Mouse (Mus musculus) activated CD4-positive, CD25-positive, alpha-beta regulatory T cell (primary cell): ENCODE measurements around the gene Dtymk. TPM values are rescaled to one million over a fixed set of nuclear protein-coding genes. Genes with fewer than 3 reads are reported as not detected.

Source experiments
- polyA plus RNA-seq, 2 experiments: library from polyadenylated mRNA; unstranded; fragments of 100-300 nt; shearing (Covaris generic); gene quantifications; one replicate each; pipeline ENCODE4 v1.2.1; 2017

Dtymk gene
- polyA plus RNA-seq, result 100 to 1,000 TPM; 116 to 166 TPM

DNA sequence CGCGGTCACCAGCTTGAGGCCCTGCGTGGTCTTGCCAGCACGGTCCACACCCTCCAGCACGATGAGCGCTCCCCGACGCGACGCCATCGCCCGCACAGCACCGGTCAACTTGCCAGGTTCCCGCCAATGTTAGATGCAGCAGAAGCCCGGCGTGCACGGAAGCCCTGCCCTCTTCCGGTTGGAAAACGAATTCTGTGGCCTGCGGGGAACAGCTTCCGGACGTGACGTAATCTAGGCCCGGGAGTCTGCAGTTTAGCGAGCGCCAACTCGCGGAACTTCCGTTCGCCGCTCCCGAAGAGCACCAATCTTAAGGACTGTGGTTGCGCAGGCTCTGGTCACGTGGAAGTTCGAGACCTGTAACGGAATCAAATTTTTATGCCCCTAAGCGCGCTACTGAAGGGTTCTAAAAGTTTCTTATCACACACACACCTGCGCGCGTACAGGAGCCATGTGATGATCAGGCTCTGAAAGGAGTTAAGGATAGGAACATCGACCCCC is at the start of gene Dtymk:
Gene Dtymk (minus strand): TSS at position 194 of the 498 bp plus-strand sequence.

DNA sequence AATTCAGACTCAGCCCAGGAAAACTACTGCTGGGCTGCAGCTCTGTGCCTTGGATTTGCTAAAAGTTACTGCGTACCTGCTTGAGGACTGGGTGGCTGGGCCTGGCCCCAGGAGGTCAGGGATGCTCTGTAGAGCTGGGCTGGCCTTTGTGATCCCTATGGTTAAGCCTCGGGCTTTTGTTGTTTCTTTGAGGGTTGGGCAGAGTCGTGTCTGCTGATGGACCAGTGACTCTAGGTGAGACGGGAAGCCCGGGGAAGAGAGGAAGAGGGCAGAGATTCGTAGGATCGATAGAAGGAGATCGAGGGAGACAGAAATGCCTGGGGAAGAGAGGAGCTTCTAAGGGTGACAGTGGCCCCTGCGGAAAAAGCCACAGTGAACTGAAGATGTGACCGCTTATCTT is 22.9 kb upstream of the Dtymk start, which contains the start of gene D2hgdh:
Gene D2hgdh (plus strand): TSS at position 301 of the 400 bp plus-strand sequence.

DNA sequence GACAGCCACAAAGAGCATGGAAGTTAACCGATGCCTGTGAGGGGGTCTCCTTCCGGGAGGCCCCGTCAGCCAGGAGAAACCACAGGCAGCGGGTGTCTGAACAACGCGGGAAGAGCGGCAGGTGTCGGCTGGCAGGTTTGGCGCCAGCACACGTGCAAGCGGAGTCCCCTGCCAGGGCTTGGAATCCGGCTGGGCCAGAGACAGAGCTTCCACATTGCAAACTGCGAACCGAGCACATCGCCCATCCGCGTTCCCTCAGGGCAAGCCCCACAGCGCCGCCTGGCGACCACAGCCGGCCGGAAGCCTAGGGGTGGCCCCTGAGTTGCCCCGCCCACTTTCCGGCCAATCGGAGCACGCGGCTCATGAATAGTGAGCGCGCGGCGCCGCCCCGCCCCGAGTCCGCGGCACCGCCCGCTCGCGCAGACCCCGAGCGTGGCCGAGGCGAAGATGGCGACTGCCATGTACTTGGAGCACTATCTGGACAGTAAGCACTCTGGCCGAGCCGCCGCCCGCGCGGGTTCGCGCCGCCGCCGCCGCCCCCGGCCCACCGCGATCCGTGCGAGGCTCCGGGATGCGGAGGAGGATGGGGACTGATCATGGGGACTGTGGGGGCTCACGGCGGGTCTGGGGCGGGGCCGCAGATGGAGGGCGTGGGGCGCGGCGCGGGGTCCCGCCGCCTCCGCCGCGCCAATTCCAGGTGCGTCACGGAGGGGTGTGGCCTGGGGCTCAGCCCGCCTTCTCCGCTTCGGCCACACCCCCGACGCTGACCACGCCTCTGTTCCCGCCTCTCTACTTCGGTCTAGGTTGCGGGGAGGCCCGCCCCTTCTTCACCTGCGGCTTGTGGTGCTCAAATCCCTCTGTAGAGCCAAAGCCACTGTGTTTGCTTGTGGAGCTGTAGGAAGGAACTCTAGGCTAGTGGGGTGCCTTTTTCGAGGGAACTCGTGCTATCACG is 2.1 kb upstream of the Dtymk start, which contains the start of gene Ing5:
Gene Ing5 (plus strand): TSS at position 410 of the 952 bp plus-strand sequence.

DNA sequence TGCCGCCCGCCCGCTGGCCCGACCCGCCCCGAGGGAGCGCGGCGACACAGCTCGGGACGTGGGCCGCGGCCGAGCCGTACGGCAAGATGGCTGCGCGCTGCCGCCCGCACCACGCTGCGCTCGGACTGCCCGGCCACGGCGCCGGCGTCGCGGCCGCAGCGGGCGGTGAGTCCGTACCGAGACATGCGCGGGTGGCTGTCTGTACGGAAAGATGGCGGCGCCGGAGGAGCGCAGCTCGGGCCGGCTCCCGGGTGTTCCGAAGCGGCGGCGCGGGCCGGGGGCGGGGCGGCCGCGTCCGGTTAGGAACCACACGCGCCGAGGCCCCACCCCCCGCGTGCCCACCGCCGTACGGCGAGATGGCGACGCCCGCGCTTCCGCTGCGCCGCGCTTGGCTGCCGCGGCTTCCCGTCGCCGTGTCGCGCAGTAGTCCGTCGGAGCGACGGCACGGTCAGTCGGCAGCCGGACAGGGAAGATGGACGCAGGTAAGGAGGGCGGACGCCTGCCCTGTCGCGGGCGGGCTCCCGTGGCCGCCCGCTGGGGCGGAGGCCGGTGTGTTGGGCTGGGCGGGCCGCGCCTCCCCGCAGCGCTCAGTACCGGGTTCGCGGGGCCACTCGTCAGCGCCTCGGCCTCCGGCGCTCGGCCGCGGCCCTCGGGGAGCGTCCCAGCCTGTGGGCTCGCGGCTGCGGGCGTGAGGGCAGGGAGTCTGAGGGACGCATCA is 47.0 kb downstream of the Dtymk start, which contains the start of gene Thap4:
Gene Thap4 (minus strand): TSS at position 292 of the 718 bp plus-strand sequence.

DNA sequence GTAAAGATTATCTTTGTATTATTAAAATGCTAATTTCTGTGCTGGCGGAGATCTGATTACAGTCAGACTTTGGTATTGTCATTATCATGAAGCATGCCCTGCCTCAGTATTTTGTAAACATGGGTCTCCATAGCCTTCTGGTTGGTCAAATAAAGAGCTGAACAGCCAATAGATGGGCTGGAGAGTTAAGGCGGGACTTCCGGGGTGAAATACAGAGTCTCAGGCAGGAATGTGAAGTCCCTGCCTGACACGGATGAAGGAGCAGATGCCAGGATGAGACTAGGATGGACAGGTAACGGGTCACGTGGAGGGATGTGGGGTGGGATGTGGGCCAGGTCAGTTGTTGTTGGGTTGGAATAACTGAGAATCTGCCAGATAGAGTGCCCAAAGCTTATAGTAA is 50.4 kb downstream of the Dtymk start, which contains the start of gene Atg4b:
Gene Atg4b (plus strand): TSS at position 211 of the 400 bp plus-strand sequence.

Other genes with a start within 250 kb of the Dtymk start
- 100 to 1,000 TPM in 1 of 2 experiments, 10 to 100 TPM in 1; 89.5 to 113 TPM for gene Stk25, start 143.3 kb downstream of the Dtymk start, polyA plus RNA-seq
- under 1 TPM in 1 of 2 experiments, not detected in 1; 0.38 TPM for gene Bok, start 116.3 kb downstream of the Dtymk start, polyA plus RNA-seq
- 100 to 1,000 TPM in 1 of 2 experiments, 10 to 100 TPM in 1; 74.7 to 112 TPM for gene Atg4b, start 50.4 kb downstream of the Dtymk start, polyA plus RNA-seq
- gene Thap4, start 47.1 kb downstream of the Dtymk start, polyA plus RNA-seq, result 10 to 100 TPM; 31.4 to 34.9 TPM
- 10 to 100 TPM; 15.0 to 19.3 TPM for gene Ing5, start 2.0 kb upstream of the Dtymk start, polyA plus RNA-seq
- 10 to 100 TPM; 14.3 to 16.1 TPM for gene D2hgdh, start 23.0 kb upstream of the Dtymk start, polyA plus RNA-seq
- under 1 TPM in 1 of 2 experiments, not detected in 1; 0.39 TPM for gene Gal3st2, start 59.4 kb upstream of the Dtymk start, polyA plus RNA-seq
- gene Gal3st2b, start 116.4 kb upstream of the Dtymk start, polyA plus RNA-seq, result under 1 TPM in 1 of 2 experiments, not detected in 1; 0.23 TPM
- gene Gal3st2c, start 188.6 kb upstream of the Dtymk start, polyA plus RNA-seq, result under 1 TPM; 0.04 to 0.63 TPM
- gene Neu4, start 218.5 kb upstream of the Dtymk start, polyA plus RNA-seq, result under 1 TPM; 0.12 to 0.20 TPM